Mouse (Mus musculus) lung, postnatal 0 days (tissue): Measurements from ENCODE around the gene Smbd1.

Source experiments
- CTCF ChIP-seq: IDR thresholded peaks from 2 replicates; pipeline ENCODE4 v1.5.1; 2016; ENCODE audit warnings: antibody characterized with exemption, mild to moderate bottlenecking
- EP300 ChIP-seq: IDR thresholded peaks from 2 replicates; pipeline ENCODE4 v1.6.1; 2016; ENCODE audit warnings: antibody characterized with exemption, mild to moderate bottlenecking, control low read depth

DNA sequence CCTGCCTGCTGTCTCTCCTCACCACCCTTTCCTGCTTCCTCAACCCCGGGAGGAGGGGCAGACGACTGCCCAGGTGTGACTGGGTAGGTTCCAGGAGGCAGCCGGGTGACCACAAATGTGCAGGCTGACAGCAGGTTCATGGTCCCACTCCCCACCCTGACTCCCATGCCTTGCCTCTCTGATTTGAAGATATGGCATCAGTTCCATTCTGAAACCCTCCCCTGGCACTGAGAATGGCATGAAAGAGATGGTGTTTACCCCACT lies 12.9 kb downstream of the Smbd1 start, which contains the start of gene Muc20:
- TF ChIP-seq CTCF: no peak
- no peak for TF ChIP-seq EP300
